Mouse (Mus musculus): ENCODE measurements around the gene Gabbr2. TPM values are rescaled to one million over a fixed set of nuclear protein-coding genes. Genes with fewer than 3 reads are reported as not detected.

Gene Gabbr2
- total and polyA plus RNA-seq, 3 experiments: not detected

DNA sequence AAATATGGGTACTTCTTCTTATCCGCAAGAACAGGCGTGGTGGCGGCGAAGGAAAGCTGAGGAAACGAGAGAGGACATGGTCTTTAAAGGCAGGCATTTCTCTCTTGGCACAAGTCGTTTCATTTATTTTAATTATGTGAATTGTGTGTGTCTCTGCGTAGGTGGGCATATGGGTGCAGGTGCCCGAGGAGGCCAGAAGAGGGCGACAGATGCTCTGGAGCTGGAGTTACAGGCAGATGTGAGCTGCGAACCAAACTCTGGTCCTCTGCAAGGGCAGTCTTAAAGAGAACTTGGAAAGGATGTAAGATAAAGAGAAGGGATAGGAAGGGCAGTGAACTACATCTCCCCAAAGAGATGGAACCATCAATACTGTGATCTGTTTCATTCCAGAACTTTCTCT, 145.3 kb downstream of the Gabbr2 start:
- dilution Hi-C loops (cut with MboI; ENCODE audit: extremely low pct_ligation_motif_present, extremely low pct_unique_long_range_greater_than_20kb, low sequenced_read_pairs) (no loop called here), in situ Hi-C loops (cut with MboI; ENCODE audit: low pct_ligation_motif_present, low pct_unique_long_range_greater_than_20kb, low sequenced_read_pairs) (no loop called here)
- no peak overlapping the region for H3K4me3 ChIP-seq (replicated peaks in 1 of 3; ENCODE audit: low read depth in 2 of 3, low read length in 2 of 3, poor library complexity in 1 of 3)
- no peaks in the 10 kb centered on the region for H3K36me3 ChIP-seq (replicated peaks in 1 of 2; ENCODE audit: control insufficient read depth in 1 of 2, insufficient read depth in 1 of 2, low read length in 1 of 2)
- H3K27me3 ChIP-seq (replicated peaks): peaks cover 42% of the 10 kb centered on the region
- no peak overlapping the region for H3K4me2 ChIP-seq (ENCODE audit: insufficient read depth, low read depth, poor library complexity, severe bottlenecking)
- H3K79me2 ChIP-seq (replicated peaks; ENCODE audit: control insufficient read depth, extremely low read depth, insufficient read depth, poor library complexity, severe bottlenecking): no peaks in the 10 kb centered on the region
- peaks cover 27% of the 10 kb centered on the region for H3K9me3 ChIP-seq (replicated peaks; ENCODE audit: low read length)
- no peak for DNase-seq (ENCODE audit: extremely low read depth)
- no peak overlapping the region for H3K27ac ChIP-seq (ENCODE audit: insufficient read depth, low read depth)
- TF ChIP-seq E2F4 (IDR thresholded peaks at IDR 0.05; ENCODE audit: insufficient replicate concordance, low read depth, low read length) (no peak), KAT2A (IDR thresholded peaks at IDR 0.05; ENCODE audit: insufficient replicate concordance, low read length) (no peak), JUND (conservative IDR thresholded peaks at IDR 0.05; ENCODE audit: low read depth, low read length) (no peak), MAFK (IDR thresholded peaks at IDR 0.05; ENCODE audit: insufficient replicate concordance, low read length) (no peak), HCFC1 (IDR thresholded peaks at IDR 0.05; ENCODE audit: low read depth, low read length) (no peak), TCF12 (IDR thresholded peaks at IDR 0.05; ENCODE audit: low read depth, low read length) (no peak), UBTF (IDR thresholded peaks at IDR 0.05; ENCODE audit: low read depth, low read length) (no peak), PAX5 (IDR thresholded peaks at IDR 0.05; ENCODE audit: low read length) (no peak), ETS1 (conservative IDR thresholded peaks at IDR 0.05; ENCODE audit: low read depth, low read length) (no peak), CHD1 (IDR thresholded peaks at IDR 0.05; ENCODE audit: low read depth, low read length) (no peak), USF2 (conservative IDR thresholded peaks at IDR 0.05; ENCODE audit: low read depth, low read length) (no peak), JUN (IDR thresholded peaks at IDR 0.05; ENCODE audit: insufficient read depth, low read depth, low read length) (no peak), GABPA (IDR thresholded peaks at IDR 0.05; ENCODE audit: insufficient replicate concordance, low read depth, low read length) (no peak), BHLHE40 (IDR thresholded peaks at IDR 0.05; ENCODE audit: low read depth, low read length) (no peak), MAZ (IDR thresholded peaks at IDR 0.05; ENCODE audit: low read depth, low read length) (no peak), TBP (conservative IDR thresholded peaks at IDR 0.05; ENCODE audit: low read depth, low read length) (no peak), IRF4 (IDR thresholded peaks at IDR 0.05; ENCODE audit: low read depth, low read length) (no peak), POLR2AphosphoS2 (IDR thresholded peaks at IDR 0.05; ENCODE audit: low read depth, low read length) (no peak), SMC3 (IDR thresholded peaks at IDR 0.05; ENCODE audit: low read depth, low read length) (no peak)
- H3K4me1 ChIP-seq (ENCODE audit: control insufficient read depth in 1 of 2, insufficient read depth in 2 of 2): 0 out of 4 replicates have a peak, but pooled peaks cover 0 to 2% of the 10 kb centered on the region in 2 experiments
- no peak overlapping the region for H3K9ac ChIP-seq (ENCODE audit: insufficient read depth, low read depth)

DNA sequence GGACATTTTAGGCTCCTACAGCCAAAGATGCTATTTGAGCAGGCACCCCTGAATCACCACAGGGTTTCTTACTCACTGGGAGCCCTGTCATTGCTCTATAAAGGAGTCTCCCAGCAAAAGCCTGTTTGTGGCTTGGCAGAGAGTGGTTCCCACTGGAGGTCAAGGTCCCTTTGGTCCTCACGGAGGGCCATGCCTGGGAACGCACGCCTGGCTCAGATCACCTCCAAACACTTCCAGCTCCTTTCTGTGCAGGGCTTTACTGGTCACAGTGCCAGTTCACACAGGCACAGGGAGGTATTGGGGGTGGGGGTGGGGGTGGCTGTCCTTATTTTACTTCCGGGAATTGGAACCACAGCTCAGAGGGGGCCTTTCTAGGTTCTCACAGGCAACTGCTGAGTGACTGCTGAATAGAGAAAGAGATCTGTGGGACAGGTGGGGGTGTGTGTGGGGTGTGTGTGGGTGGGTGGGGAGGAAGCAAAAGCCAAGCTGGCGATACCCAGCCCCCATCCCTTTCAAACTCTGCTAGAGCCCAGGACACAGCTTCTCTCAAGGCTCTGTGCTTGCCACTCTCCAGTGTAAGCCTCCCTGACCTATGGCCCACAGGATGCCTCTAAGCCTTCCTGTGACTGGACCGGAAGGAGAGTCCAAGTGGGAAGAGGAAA, 146.6 kb downstream of the Gabbr2 start:
- peaks cover 19% of the 10 kb centered on the region for H3K9me3 ChIP-seq (replicated peaks; ENCODE audit: low read length)
- H3K79me2 ChIP-seq (replicated peaks; ENCODE audit: control insufficient read depth, extremely low read depth, insufficient read depth, poor library complexity, severe bottlenecking): no peaks in the 10 kb centered on the region
- in situ Hi-C loops (cut with MboI; ENCODE audit: low pct_ligation_motif_present, low pct_unique_long_range_greater_than_20kb, low sequenced_read_pairs): no loop called here
- no peak overlapping the region for H3K27ac ChIP-seq (ENCODE audit: insufficient read depth, low read depth)
- H3K27me3 ChIP-seq (replicated peaks): peaks cover 46% of the 10 kb centered on the region
- DNase-seq (ENCODE audit: extremely low read depth): no peak
- no peak for TF ChIP-seq MXI1 (IDR thresholded peaks at IDR 0.05; ENCODE audit: low read depth, low read length)
- no peak for TF ChIP-seq UBTF (IDR thresholded peaks at IDR 0.05; ENCODE audit: low read depth, low read length)
- no peak for TF ChIP-seq HCFC1 (IDR thresholded peaks at IDR 0.05; ENCODE audit: low read depth, low read length)
- TF ChIP-seq POLR2A (IDR thresholded peaks at IDR 0.05; ENCODE audit: low read depth, low read length): no peak
- no peak for TF ChIP-seq JUND (conservative IDR thresholded peaks at IDR 0.05; ENCODE audit: low read depth, low read length)
- TF ChIP-seq KAT2A (IDR thresholded peaks at IDR 0.05; ENCODE audit: insufficient replicate concordance, low read length): no peak
- TF ChIP-seq MEF2A (IDR thresholded peaks at IDR 0.05; ENCODE audit: borderline replicate concordance, low read depth, low read length): no peak
- H3K9ac ChIP-seq (ENCODE audit: insufficient read depth, low read depth): no peak overlapping the region
- 0 out of 4 replicates have a peak, but pooled peaks cover 0 to 2% of the 10 kb centered on the region in 2 experiments for H3K4me1 ChIP-seq (ENCODE audit: control insufficient read depth in 1 of 2, insufficient read depth in 2 of 2)
- H3K4me2 ChIP-seq (ENCODE audit: insufficient read depth, low read depth, poor library complexity, severe bottlenecking): no peak overlapping the region
- dilution Hi-C loops (cut with MboI; ENCODE audit: extremely low pct_ligation_motif_present, extremely low pct_unique_long_range_greater_than_20kb, low sequenced_read_pairs): no loop called here
- no peak overlapping the region for H3K4me3 ChIP-seq (replicated peaks in 1 of 3; ENCODE audit: low read depth in 2 of 3, low read length in 2 of 3, poor library complexity in 1 of 3)
- no peaks in the 10 kb centered on the region for H3K36me3 ChIP-seq (replicated peaks in 1 of 2; ENCODE audit: control insufficient read depth in 1 of 2, insufficient read depth in 1 of 2, low read length in 1 of 2)
